Mouse (Mus musculus) induced T-regulatory cell, adult 2 months (primary cell): ENCODE results near the gene Plekha6.
A peak's percentile ranks its signal among the peaks of the same experiment; 100 is the strongest.

ENCODE experiments used
- DNase-seq: peaks from one replicate; pipeline ENCODE4 v3.0.0-alpha.2; 2012; ENCODE audit warnings: low read depth

The Plekha6 gene

DNA sequence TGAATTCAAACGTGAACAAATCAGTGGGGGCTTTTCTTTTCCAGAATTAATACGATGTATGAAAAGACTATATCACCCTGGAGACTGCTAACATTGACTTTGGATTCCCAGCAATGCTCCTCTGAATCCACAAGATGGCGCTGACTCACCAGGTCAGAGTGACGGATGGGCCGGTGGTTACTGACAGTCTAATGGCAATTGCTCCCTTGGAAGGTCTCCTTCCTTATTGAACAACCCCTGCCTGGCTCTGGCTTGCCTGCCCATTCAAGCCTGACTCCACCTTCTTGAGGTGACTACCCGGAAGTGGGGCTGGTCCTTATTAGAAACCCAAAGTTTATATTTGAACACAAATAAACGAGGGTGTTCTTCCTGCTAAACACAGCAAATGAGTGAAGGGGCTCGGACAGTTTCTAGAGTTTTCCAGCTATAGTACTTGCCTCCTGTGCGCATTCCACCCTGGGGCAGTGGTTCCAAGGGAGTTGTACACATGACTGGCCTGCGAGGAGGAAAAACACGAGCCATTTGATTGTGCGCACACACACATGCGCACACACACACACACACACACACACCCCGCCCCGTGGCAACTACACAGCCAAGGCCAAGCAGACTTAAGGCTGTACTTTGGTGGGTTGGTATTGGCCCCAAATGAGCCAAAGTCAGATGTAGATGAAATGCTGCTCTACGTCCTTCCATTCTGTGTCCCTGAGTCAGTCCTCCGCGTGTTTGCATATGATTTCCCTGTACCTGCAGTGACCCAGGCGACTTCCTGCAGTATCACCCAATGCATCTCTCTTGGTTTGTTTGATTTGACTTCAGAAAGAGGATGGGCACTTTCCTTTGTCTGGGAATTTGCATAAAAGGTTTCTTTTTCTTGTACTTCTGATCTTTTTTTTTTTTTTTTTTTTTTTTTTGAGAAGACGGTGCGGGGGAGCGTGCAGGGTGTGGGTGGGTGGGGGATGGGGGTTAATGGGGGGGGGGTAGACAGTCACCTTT, 17.7 kb upstream of the Plekha6 start:
- DNase-seq: peak; percentile 78

DNA sequence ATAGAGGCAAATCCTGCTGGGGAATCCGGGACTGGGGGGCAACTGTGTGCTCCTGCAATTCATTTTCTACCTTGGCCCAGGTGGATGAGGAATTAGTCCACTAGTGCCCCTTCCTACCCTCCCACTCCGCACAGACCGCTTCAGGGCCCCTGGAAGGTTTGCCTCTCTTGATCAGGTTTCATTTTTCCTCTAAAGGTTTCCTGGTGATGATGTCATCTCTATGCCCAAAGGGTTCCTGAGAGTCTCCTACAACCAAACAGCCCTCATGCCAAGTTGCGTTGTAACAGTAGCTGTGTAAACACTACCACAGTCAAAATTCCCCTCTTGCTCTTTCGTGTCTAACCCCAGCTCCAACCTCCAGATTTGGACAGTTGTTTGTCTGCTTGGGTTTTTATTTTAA, 16.7 kb upstream of the Plekha6 start:
- no peak for DNase-seq

DNA sequence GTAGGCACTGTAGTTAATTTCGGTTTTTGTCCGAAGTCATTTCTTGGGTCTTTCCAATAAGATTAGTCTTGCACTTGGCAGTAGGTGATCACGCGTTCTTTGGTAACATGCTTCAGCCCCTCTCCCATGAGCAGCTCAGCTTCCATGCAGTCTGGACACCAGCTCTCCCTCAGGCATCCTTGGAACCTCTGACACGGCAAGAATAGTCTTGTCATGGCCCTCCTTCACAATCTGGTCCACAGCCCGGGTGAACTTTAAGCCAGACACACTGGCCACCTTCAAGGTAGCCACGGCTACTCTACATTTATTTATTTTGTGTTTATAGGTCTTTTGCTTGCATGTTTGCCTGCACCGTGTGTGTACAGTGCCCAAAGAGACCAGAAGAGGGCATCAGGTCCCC, 15.9 kb upstream of the Plekha6 start:
- DNase-seq: no peak

DNA sequence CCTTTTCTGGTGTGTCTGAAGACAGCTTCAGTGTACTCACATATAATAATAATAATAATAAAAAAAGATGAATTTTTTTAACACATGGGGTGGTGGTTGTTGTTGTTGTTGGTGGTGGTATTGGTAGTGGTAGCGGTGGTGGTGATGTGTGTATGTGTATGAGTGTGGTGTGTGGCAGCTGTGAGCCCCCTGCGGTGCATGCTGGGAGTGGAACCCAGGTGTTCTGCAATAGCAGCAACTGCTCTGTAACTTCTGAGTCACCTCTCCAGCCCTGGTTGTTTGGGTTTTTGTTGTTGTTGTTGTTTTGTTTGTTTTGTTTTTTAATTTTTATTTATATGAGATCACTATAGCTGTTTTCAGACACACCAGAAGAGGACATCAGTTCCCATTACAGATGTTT, 13.5 kb upstream of the Plekha6 start:
- DNase-seq: no peak

DNA sequence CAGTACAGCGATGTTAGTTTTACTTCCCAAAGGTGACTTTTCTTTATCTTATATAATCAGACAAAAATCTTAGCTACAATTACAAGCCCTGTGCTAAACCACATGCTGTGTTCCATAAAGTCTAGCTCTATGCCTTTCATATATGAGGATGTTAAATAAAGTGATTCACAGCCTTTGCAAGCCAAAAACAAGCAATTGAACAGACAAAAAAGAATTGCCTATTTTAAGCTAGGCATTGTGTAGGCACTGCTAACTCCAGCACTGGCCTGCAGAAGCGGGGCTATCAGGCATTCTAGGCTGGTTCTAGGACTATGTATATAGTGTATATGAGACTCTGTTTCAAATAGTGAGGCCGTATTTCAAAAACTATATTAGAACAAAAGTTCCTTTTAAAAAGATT, 11.8 kb upstream of the Plekha6 start:
- DNase-seq: no peak

DNA sequence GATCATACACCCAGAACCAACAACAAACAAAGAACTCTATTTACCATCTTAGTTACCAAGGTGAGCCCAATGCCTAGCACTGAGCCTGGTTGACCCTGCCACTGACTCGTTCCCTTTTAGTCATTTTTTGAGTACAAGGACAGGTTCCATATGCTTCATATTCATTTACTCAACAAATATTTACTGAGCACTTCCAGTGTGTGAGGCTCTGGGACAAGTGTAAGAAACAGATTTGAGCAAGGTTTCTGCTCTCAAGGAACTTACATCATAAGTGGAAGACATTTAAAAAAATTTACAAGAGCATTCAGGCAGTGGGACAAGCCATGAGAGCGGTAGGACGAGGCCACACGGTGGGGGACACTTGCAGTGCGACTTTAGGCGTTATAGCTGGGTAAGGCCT, 8.7 kb upstream of the Plekha6 start:
- DNase-seq: no peak

DNA sequence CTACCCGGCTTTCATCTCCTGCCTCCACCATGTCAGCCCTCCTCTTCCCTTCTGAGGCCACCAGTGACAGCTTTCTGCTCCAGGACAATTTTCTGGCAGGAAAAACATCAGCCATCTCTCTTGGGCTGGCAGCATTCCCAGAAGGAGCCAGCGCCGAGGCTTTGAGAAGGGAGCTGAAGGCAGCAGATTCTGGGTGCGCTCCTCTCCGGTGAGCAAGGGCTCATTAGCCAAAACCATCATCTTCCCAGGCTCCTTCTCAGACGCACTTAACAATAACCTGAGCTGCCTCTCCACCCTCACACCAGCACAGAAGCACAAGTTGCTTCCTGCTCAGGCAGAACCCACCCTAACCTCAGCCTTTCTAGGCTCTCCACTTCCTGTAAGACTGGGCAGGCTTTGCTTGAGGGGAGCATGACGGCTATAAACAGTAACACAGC, 4.9 kb upstream of the Plekha6 start:
- DNase-seq: peak; percentile 68

DNA sequence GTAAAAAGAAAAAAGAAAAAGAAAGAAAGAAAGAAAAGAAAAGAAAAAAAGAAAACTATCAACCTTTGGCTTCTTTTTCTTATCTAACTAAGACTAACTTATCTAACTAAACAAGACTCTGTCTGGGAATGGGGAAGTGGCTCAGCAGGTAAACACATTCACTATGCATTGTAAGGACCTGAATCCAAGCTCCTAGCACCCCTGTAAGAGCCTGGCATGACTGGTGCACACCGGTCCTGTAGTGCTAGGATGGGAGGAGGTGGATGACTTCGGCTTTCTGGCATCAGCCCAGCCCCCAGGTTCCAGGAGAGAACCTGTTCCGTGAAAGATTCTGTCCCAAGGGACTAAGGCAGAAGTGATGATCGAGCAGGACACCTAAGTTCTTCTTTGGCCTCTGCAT, 2.5 kb upstream of the Plekha6 start:
- no peak for DNase-seq

DNA sequence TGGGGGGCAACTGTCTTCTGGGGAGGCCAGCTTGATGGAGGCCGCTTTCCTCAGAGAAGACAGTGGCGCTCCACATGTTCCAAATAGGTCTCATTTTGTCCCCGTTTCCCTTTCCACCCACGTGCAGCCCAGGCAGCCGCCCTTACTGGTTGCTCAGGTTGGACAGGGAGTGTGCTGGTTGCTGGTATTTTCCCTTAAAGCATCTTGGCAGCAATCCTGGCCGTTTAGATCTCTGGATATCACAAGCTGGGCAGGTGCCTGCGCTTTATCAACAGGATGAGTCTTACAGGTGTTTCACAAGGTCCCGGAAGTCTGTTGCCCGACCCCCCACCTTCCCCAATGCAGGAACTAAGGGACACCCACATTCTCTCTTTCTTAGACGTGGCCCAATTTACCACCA, 2.0 kb upstream of the Plekha6 start:
- no peak for DNase-seq

DNA sequence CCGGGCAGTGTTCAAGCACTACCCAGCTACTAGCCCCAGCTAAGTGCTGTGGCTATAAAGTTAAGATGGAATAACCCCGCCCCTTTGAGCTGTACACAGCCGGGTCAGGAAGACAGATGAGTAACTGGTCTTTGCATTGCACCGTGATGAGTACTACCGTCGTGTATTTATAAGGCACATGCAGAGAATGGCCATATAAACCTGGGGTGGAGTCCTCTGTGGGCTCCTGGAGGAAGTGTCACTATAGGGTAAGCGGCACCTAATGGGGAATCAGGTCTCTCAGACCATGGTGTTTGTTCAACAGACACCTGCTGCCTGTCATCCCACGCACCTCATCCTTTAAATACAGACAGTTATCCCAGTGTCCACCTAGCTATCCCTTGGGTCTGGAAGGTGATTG, 1.0 kb upstream of the Plekha6 start:
- no peak for DNase-seq

DNA sequence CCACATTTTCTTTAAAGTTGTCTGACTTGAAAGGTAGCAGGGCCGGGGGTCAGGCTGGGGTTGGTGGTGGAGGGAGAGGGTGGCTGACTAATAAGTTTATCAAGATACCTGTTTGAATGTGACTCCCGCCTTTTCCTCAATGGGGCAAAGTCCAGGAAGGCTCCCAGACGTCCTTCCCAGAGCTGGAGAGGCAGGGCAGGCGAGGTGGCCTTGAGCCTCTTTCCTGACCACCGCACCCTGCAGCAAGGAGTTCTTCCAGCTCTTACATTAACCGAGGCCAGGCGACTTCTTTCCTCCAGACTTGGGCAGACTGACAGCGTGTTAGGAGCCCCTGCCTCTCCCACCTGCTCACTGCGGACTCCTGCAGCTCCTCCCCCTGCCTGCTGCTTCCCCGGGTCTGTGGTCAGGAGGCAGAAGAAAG, 591 bp downstream of the Plekha6 start:
- no peak for DNase-seq

DNA sequence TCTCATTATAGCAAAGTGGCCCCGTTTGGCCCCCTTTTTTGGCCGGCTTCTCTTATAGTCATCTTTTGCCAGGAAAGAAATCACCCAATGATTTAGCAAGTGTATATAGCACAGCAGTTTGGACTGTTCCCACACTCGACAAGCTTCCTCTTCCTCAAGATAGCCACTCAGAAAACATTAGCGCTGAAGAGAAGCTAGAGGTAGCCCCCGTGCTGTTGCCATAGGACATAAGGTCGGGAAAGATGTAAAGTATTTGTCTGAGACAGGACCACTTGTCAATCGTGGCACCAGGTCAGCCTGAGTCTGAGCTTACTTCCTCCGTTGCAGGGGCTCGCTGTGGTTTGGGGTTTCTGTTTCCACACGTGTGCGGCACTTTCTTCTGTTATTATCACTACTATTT, 1.1 kb downstream of the Plekha6 start:
- peak; percentile 26 for DNase-seq

DNA sequence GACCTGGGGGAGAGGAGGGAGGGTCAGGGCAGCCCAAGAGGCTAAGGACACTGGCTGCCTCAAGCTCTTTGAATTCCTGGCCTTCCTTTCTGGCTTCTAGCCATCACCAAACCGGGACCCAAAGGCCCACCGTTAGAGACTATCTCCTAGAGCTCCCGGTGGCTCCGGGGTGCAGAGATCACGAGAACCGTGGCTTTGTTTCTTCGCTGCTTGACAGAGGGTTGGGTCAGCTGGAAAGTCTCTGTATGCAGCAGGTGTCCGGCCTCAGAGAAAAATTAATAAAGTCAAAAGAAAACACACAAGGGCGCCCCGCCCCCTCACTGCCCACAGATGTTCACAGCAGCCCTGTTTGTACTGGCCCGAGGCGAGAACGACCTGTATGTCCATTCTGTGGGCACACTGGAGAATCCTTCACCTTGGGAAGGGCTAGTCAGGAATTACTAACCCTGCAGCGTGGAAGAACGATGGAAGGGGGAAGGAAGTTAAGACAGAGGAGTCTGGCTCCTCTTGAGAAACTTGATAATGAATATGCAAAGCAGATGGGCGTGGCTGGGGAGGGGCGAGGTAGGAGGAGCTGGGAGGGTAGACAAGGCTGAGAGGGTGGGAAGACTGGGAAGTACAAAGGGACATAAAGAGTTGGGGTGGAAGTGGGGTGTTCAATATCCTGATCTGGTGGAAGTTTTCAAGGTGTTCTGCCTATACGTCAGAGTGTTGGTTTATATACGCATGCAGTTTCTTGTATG, 4.5 kb downstream of the Plekha6 start:
- DNase-seq: no peak

DNA sequence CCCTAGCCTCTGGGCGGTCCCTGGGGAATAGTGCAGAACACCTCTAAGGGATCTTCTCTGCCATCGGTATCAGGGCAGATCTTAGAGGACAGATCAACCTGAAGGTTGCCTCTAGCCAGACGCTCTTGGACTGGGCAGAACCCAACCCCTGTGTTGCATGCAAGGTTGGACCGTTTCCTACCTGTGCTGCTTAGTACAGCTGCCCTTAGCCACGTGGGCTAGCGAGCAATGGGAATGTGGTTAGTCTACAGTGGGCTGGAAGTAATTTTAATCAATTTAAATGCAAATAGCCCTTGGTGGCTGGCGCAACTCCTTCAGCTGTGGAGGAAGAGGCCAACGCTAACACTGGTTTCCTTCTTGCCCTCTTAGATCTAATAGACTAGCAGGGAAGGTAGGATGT, 6.2 kb downstream of the Plekha6 start:
- DNase-seq: no peak

DNA sequence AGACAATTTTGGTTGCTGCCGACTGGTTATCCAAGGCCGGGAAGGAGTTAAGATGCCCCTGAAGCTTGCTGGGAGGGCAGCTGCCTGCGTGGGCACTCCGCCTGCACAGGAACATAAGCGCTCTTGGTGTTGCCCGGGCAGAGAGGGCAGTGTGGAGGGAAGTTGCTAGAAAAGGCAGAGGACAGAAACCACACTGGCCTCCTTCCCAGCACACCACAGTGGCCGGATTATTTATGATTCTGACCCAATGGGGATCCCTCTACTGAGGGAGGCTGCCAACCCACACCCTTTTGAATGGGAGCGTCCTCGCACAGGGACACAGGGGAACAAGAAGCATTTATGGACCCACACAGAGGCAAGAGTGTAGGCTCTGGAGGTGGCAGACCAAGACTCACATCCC, 7.3 kb downstream of the Plekha6 start:
- DNase-seq: no peak

DNA sequence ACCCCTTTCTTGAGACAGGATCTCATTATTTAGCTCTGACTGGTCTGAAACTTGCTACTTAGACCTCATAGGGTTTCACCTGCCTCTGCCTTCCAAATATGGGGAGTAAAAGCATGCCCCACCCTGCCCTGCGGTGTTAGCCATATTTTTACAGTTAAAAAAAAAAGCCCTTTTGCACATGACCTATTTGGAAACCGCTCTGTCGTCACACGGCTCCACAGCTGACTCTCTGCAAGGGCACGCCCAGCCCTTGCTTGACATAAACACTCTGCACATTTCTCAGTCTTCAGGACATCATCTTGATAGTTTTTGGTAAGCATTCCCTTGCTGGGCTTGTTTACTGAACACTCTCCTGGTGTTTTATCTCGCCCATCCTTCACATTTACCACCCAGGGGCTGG, 11.1 kb downstream of the Plekha6 start:
- DNase-seq: peak; percentile 76

DNA sequence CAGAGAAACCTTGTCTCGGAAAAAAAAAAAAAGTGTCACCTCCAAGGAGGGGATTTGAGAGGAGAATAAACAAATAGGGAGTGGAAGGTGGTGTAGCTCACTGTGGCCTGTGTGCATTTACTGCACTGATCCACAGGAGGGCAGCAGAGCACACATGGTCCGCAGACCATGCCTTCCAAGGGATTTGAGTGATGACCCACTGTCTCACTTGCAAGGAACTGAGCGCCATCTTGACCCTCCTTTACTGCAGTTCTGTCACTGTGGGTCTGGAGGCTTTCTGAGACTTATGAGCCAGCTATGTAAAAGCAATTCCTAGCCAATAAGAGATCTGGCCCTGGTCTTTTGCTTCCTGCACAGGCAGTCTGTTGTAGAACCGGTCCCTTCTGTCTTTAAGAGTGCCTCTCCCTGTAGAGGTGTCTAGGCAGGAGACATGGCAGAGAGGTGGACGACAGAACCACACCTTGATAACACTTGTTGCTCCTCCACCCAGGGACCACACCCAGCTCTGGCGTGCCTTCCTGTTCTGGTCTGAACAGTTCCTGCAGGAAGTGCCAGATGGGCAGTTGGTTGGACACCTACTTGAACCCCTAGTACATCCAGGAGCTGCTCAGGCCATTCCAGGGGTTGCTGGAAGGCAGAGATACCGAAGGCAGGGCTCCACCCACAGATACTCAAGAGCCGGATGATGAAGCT, 13.6 kb downstream of the Plekha6 start:
- DNase-seq: peak; percentile 76

DNA sequence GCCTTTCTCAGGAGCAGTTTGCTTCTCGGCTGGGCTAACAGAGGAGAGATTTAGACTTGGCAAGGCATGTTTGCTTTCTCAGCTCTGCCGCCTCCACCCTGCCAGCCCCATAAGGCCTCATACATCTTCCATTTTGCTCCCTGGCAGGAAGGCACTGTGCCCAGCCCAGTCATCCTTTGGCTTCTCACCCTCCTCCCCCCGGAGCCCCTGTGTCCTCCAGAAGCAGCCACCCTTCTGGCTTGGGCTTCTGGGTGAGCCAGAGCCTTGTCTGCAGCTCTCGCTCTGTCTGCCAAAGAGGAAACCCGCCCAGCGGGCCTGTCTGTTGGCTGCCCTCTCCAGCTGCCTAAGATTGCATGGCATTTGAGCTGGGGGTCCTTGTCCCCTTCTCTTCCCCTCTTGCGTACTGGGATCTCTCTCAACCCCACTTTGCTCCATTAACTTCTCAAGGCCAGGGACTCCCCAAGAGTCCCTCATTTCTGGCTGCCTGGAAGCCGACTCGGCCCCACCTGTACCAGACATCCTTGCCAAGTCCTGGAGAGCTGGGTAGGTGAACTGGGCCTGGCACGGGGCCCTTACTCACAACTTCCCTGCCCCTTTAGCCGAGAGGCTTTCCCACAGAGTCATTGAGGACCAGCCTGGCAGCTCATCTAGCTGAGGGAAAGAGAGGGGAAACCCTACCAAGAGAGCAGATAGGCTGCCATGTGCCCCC, 14.9 kb downstream of the Plekha6 start:
- no peak for DNase-seq

DNA sequence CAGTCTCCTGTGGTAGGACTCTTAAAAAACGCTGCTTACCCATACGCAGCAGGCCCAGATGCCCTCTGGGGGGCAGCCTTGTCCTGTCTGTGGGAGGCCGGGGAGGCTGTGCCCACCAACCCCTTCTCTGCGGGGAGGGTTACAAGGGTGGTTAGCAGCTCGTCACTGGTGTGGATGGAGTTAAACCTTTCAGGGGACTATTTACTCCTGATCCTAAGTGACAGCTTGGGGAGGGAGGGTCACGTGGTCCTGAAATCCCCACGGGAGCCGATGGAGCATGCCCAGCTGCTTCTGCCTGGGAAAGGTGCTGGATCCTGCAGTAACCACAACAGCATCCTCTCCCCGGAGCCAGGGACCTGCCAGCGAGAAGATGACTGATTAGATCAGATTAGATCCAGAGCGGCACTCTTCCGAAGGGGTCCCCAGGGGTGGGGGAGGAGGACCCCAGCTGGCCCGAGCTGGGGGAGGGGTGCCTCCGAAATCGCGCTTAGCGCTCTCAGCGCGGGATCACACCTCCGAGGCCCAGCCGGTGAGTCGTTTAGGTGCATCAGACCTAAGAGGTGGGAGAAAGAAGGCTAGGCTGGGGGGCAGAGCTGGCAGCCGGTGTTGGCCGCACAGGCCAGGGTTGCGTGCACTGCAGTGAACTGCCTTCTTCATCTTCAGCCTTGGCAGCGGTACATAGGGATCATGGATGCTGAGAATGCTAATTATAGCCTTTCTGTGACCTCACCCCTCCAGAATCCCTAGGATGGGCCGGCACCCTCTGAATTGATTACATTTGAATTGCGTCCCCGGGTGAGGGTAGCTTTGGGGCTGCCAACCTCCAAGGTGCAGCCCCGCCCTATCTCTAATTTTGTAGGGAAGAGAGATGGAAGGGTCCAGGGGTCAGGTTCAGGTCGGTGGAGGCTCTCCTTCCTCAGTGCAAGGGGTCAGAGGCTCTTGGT, 17.3 kb downstream of the Plekha6 start:
- peak; percentile 48 for DNase-seq

DNA sequence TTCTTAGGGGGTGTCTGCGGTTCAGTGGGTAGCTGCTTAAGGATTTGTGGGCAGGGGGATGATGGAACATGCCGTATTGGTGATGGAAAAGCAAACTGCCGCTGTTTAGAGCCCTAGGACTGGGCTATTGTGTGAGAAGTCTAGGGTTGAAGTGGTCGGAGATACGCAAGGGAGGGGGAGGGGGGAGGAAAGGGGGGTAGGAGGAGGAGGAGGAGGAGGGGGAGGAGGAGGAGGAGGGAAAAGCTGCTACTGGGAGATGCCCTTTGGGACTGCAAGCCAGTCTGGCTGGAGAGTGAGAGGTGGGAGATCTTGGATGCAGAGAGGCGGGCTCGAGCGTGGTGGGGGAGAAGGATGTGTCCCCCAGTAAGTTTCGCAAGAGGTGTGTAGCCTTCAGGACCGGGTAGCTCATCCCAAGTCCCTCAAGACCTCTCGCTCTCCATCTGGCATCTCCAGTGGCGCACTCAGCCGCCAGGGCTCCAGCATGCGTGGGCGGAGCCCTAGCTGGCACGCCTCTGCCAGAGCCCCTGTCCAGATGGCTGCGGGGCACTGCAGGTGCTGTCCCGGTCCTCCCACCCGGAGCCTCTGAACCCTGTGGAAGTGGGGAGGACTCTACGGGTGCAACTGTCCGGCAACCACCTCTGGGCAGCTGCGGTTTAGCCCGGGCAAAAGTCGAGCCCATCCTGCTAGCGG, 18.2 kb downstream of the Plekha6 start:
- no peak for DNase-seq
